Mouse (Mus musculus) liver, postnatal 0 days (tissue): ENCODE measurements around the gene Mrps18a. TPM values are rescaled to one million over a fixed set of nuclear protein-coding genes. Genes with fewer than 3 reads are reported as not detected.

Experiments
- ATAC-seq: fragments of 200-750 bp; cut with Nextera tagmentation; 2 replicates; pipeline ENCODE4 v1.8.0; 2017; ENCODE audit warnings: mild to moderate bottlenecking, moderate library complexity
- DNase-seq: peaks from one replicate; pipeline ENCODE4 v3.0.0-alpha.2; 2016
- H3K27ac ChIP-seq: fragments of 300-500 bp; sonication (generic); 2 replicates; pipeline ENCODE4 v1.5.1; 2014; ENCODE audit warnings: antibody characterized with exemption, moderate library complexity, mild to moderate bottlenecking, low read depth
- H3K27me3 ChIP-seq: fragments of 300-500 bp; sonication (generic); 2 replicates; pipeline ENCODE4 v1.6.1; 2014; ENCODE audit warnings: low read length, control low read depth, mixed read lengths; ENCODE audit not compliant: insufficient read depth
- H3K36me3 ChIP-seq: fragments of 300-500 bp; sonication (generic); replicated peaks from 2 replicates; pipeline ENCODE4 v1.6.1; 2014; ENCODE audit warnings: mild to moderate bottlenecking, control low read depth, low read length, moderate library complexity, mixed read lengths; ENCODE audit not compliant: insufficient read depth
- H3K4me1 ChIP-seq: fragments of 300-500 bp; sonication (generic); 2 replicates; pipeline ENCODE4 v1.6.1; 2014; ENCODE audit warnings: antibody characterized with exemption, mild to moderate bottlenecking, control low read depth; ENCODE audit not compliant: insufficient read depth
- H3K4me2 ChIP-seq: fragments of 300-500 bp; sonication (generic); 2 replicates; pipeline ENCODE4 v1.6.1; 2014; ENCODE audit warnings: low read depth, mild to moderate bottlenecking, low read length, moderate library complexity, mixed read lengths
- H3K4me3 ChIP-seq: fragments of 300-500 bp; sonication (generic); 2 replicates; pipeline ENCODE4 v1.5.1; 2014; ENCODE audit warnings: low read depth, low read length
- H3K9ac ChIP-seq: fragments of 300-500 bp; sonication (generic); replicated peaks from 2 replicates; pipeline ENCODE4 v1.6.1; 2014; ENCODE audit warnings: mild to moderate bottlenecking, moderate library complexity
- H3K9me3 ChIP-seq: fragments of 300-500 bp; sonication (generic); 2 replicates; pipeline ENCODE4 v1.6.1; 2016; ENCODE audit warnings: mild to moderate bottlenecking, control low read depth, low read length, mixed read lengths
- CTCF ChIP-seq: sonication (generic); IDR thresholded peaks from 2 replicates; pipeline ENCODE4 v1.5.1; 2016; ENCODE audit warnings: antibody characterized with exemption, low read depth
- EP300 ChIP-seq: IDR thresholded peaks from 2 replicates; pipeline ENCODE4 v1.6.1; 2016; ENCODE audit warnings: antibody characterized with exemption, low read depth, mild to moderate bottlenecking
- WGBS: fragments of 180-500 bp; shearing (Covaris S2); extraction: QIAGEN DNeasy Blood & Tissue Kit; methylation state at CpG from one replicate; pipeline ENCODE4 v1.1.7; 2014; ENCODE audit not compliant: insufficient replicate concordance; 5-methylcytosine and 5-hydroxymethylcytosine counted together
- polyA plus RNA-seq: library from polyadenylated mRNA; unstranded; fragments of >200 nt; fragmentation: Nextera tagmentation; extraction: Ambion mirVana; gene quantifications from 2 replicates; pipeline ENCODE4 v1.2.1, GENCODE M21; 2015

Gene Mrps18a
- polyA plus RNA-seq, 1 experiment from 2014 or later: 55.6 TPM

GRCm38 (mm10) chr17:46160686-46161085 lies 49.9 kb downstream of the Mrps18a start, which contains the start of gene Gtpbp2:
Gene Gtpbp2 (plus strand): TSS chr17:46161032.
- peak within 1 kb of the TSS; percentile 86 for H3K4me2 ChIP-seq
- DNase-seq (peak; percentile 95), ATAC-seq (peak; percentile 86)
- H3K4me3 ChIP-seq: peak within 1 kb of the TSS; percentile 87
- under 1% methylated on average over 23 of the region's 23 CpGs for WGBS
- no peak for TF ChIP-seq EP300
- TF ChIP-seq CTCF: no peak
- H3K9me3 ChIP-seq: no peaks in the 10 kb centered on the region
- peak within 1 kb of the TSS; percentile 89 for H3K9ac ChIP-seq
- peaks cover 46% of the 10 kb centered on the region for H3K4me1 ChIP-seq
- peaks cover 25% of the 10 kb centered on the region for H3K36me3 ChIP-seq
- H3K27ac ChIP-seq: peak within 1 kb of the TSS; percentile 98
- H3K27me3 ChIP-seq: no peaks in the 10 kb centered on the region

- Histone ChIP-seq H3K4me3 (peak overlapping the region; percentile 87), H3K9me3 (no peaks in the 10 kb centered on the region), H3K4me1 (peaks cover 42% of the 10 kb centered on the region), H3K27me3 (no peaks in the 10 kb centered on the region), H3K36me3 (peaks cover 30% of the 10 kb centered on the region), H3K27ac (peak overlapping the region; percentile 98), H3K4me2 (peak overlapping the region; percentile 86), H3K9ac (peak overlapping the region; percentile 89)
- DNase-seq: no peak
- ATAC-seq: no peak
- WGBS: 0% methylated on average over 19 of the region's 19 CpGs
- TF ChIP-seq EP300: no peak
- no peak for TF ChIP-seq CTCF
Observed at GRCm38 (mm10) chr17:46161179-46161578, 50.4 kb downstream of the Mrps18a start.

GRCm38 (mm10) chr17:46161710-46162109 lies 50.9 kb downstream of the Mrps18a start:
- H3K27me3 ChIP-seq: no peaks in the 10 kb centered on the region
- ATAC-seq: no peak
- H3K4me1 ChIP-seq: peaks cover 39% of the 10 kb centered on the region
- TF ChIP-seq CTCF: no peak
- no peak for TF ChIP-seq EP300
- peak overlapping the region; percentile 89 for H3K9ac ChIP-seq
- no peaks in the 10 kb centered on the region for H3K9me3 ChIP-seq
- peaks cover 36% of the 10 kb centered on the region for H3K36me3 ChIP-seq
- peak overlapping the region; percentile 87 for H3K4me3 ChIP-seq
- 46% methylated on average over 9 of the region's 9 CpGs for WGBS
- peak overlapping the region; percentile 98 for H3K27ac ChIP-seq
- DNase-seq: no peak
- peak overlapping the region; percentile 86 for H3K4me2 ChIP-seq

- Histone ChIP-seq H3K27me3 (no peaks in the 10 kb centered on the region), H3K9me3 (no peaks in the 10 kb centered on the region), H3K4me3 (peak overlapping the region; percentile 87), H3K4me2 (peak overlapping the region; percentile 86), H3K36me3 (peaks cover 44% of the 10 kb centered on the region), H3K9ac (peak overlapping the region; percentile 89), H3K4me1 (peaks cover 31% of the 10 kb centered on the region), H3K27ac (peak overlapping the region; percentile 98)
- 54% methylated on average over 7 of the region's 7 CpGs for WGBS
- DNase-seq: no peak
- TF ChIP-seq EP300 (no peak), CTCF (no peak)
- no peak for ATAC-seq
Observed at GRCm38 (mm10) chr17:46162551-46162950, 51.8 kb downstream of the Mrps18a start.

GRCm38 (mm10) chr17:46162951-46163421 lies 52.2 kb downstream of the Mrps18a start:
- Histone ChIP-seq H3K4me1 (peaks cover 29% of the 10 kb centered on the region), H3K9me3 (no peaks in the 10 kb centered on the region), H3K9ac (peak overlapping the region; percentile 89), H3K4me3 (peak overlapping the region; percentile 87), H3K27ac (peak overlapping the region; percentile 98), H3K4me2 (peak overlapping the region; percentile 86), H3K27me3 (no peaks in the 10 kb centered on the region), H3K36me3 (peaks cover 48% of the 10 kb centered on the region)
- 18% methylated on average over 9 of the region's 9 CpGs for WGBS
- DNase-seq: peak; percentile 77
- peak; percentile 4 for ATAC-seq
- TF ChIP-seq CTCF: no peak
- TF ChIP-seq EP300: 0 out of 2 replicates have a peak, but pooled peaks have one; percentile 36

GRCm38 (mm10) chr17:46164301-46164700 lies 53.5 kb downstream of the Mrps18a start:
- Histone ChIP-seq H3K9me3 (no peaks in the 10 kb centered on the region), H3K4me3 (no peak overlapping the region), H3K27me3 (no peaks in the 10 kb centered on the region), H3K27ac (no peak overlapping the region), H3K4me2 (no peak overlapping the region), H3K9ac (no peak overlapping the region), H3K36me3 (peaks cover 61% of the 10 kb centered on the region), H3K4me1 (peaks cover 21% of the 10 kb centered on the region)
- DNase-seq (no peak), ATAC-seq (no peak)
- 92% methylated on average over 8 of the region's 8 CpGs for WGBS
- no peak for TF ChIP-seq EP300
- TF ChIP-seq CTCF: no peak
